Comparison of ENCODE assay signal across 15 mouse cellular contexts in genomic region chr2:118834061-118834460, GRCm38 (mm10). TPM values are rescaled to one million over a fixed set of nuclear protein-coding genes. Genes with fewer than 3 reads are reported as not detected.
"Had no signal": no experiment of that assay in that cellular context is flagged by ENCODE, and none has a peak within 500 bp of the region (broad histone marks: within the 10 kb centered on the region; RNA-seq: fewer than 3 reads in every experiment).

No protein-coding gene starts in this region.

- ATAC-seq: midbrain, embryonic 16.5 days had no signal

- DNase-seq: lung, adult 18-20 months; lung, embryonic 14.5 days; lung, postnatal 10 days; lung, postnatal 4 days; midbrain, embryonic 14.5 days; retina, postnatal 1 day; right cerebral cortex, adult 18-20 months; right cerebral cortex, postnatal 25 days; right cerebral cortex, postnatal 4 days; spleen, adult 18-20 months; thymus, adult 18-20 months; thymus, postnatal 14 days; thymus, postnatal 36 days had no signal

RNA-seq across cellular contexts. Expression of gene Disp2, which starts 54.5 kb away (rescaled TPM):
- total RNA-seq: megakaryocyte-erythroid progenitor cell, adult 5-6 weeks had no signal
